Mouse (Mus musculus): ENCODE measurements at regions not wholly inside any gene's neighbourhood (a gene's known extent, or its start where the extent isn't known, plus 50 kb on each side); places are given as distances from the start of the nearest gene placed in this dataset.

DNA sequence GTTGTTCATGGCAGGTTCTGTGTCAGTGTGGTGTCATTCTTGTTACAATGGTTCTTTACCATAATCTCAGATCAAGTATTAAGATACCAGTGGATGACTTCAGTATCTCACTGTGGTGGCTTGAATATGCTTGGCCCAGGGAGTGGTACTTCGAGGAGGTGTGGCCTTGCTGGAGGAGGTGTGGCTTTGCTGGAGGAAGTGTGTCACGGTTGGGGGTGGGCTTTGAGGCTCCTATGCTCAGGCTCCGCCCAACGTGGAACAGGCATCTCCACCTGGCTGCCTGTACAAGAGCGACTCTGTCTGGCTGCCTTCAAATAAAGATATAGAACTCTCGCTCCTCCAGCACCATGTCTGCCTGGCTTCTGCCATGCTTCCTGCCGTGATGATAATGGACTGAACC is 63.6 kb downstream of the Cd2 start:
- DNase-seq (ENCODE audit: low read depth, low spot score) = peak; percentile 95

DNA sequence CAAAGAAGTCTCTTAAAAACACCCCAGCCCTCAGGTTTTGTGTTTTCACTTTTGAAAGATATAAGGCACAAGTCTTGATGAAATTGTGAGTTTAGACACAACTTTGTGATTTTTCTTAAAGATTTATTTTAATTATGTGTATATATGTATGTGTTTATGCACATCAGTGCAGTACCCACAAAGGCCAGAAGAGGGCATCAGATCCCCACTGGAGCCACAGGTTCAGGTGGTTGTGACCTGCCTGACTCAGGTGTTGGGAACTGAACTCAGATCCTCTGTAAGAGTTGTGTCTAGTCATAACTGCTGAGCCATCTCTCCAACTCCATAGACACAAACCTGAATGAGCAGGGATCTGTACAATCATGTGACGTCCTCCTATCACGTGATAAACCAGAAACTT is 67.8 kb downstream of the Cd2 start:
- peak; percentile 45 for DNase-seq (ENCODE audit: low read depth, low spot score)

DNA sequence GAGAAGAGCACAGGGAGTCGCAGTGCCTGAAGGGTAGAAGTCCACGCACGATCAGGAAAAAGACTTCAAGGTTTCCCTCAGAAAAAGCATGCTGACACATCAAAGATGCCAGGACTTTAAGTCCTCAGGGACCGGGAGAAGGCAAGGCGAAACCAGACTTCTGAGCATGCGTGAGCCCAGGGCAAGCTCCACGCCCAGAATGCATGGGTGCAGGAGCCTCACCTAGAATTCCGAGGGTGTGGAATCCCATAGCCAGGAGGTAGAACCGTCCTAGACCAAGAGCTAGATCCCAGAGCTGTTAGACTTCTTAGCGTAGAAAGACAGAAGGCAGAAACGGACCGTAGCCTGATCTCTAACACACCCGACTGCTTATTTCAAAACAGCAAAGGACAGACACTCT is 71.0 kb downstream of the Cd2 start:
- DNase-seq (ENCODE audit: low read depth, low spot score) = peak; percentile 91

DNA sequence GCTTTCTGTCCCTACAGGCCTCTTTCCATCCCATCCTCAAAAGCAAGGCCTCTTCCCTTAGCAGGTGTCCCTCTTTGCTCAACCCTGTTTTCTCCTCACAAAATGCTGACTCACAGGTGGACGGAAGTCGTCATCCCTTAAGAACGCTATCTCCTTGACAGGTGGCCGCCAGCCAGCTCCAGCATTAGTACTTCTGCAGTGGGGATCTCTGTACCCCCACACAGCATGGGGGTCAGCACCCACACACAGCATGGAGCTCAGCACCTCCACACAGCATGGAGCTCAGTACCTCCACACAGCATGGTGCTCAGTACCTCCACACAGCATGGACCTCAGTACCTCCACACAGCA is 74.6 kb downstream of the Cd2 start:
- no peak for DNase-seq (ENCODE audit: low read depth, low spot score)

DNA sequence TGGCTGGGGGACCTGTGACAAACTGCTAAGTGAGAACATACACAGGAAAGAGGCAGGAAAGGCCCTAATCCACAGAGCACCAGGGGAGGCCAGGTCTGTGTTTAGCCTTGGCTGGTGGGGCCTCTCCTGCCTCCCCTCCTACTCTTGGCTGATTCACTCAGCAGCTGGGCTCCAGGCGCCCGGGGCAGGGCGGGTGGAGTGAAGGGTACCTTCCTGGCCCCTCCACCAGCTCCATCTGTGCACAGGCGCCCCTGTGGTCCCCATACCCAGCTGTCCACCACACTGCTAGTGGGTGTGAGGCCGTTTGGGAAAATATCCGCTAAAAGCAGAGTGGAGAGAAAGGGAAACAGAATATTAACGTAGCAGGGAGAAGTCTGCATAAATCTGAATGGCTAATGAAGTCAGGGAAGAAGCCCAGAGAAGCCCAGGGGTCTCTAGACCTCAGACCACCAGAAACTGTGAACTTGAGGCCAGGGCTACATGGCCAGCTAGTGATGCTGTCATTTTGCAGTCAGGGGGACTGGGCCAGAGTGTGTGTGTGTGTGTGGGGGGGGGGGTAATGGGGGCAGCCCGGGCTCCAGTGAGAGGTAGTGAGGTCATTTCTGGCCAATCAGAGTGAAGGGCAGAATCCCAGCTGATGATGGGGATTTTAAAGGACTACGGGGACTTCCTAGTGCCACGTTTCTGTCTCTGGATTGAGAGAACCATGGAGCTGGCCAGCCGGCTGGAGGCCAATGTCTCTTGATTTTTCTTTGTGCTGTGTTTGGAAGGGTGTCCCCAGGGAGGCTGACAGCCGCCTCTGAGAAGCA is 75.1 kb downstream of the Cd2 start:
- peak; percentile 40 for DNase-seq (ENCODE audit: low read depth, low spot score)

GRCm38 (mm10) chr3:101211936-101212335 is 75.8 kb downstream of the Cd2 start:
- peak; percentile 42 for DNase-seq (ENCODE audit: low read depth, low spot score)

GRCm38 (mm10) chr3:101209546-101209945 is 78.2 kb downstream of the Cd2 start:
- DNase-seq (ENCODE audit: low read depth, low spot score) = no peak

- no peak for DNase-seq (ENCODE audit: low read depth, low spot score)
Measured at GRCm38 (mm10) chr3:101208751-101209150, 79.0 kb downstream of the Cd2 start.

- DNase-seq (ENCODE audit: low read depth, low spot score) = peak; percentile 74
Measured at GRCm38 (mm10) chr3:101206172-101206571, 81.6 kb downstream of the Cd2 start.

DNA sequence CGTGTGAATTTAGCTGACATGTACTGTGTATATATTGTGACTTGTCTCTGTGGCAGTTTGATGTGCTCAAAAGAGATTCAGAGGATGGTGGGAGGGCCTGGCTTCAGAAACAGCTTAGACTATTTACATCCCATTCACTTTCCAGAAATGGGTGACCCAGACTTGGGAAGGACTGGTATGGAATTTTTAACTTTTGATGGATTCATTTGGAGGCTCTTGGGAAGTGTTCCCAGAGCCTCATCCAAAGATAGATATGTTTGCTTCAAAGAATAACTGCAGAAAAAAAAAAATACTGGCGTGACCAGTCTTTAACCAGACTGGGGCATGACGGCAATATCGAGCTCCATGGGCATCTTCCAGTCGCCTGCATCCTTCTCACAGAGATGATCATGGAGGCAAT is 84.6 kb upstream of the Ptgfrn start:
- no peak for DNase-seq (ENCODE audit: low read depth, low spot score)

GRCm38 (mm10) chr3:101194319-101194718 is 84.2 kb upstream of the Ptgfrn start:
- no peak for DNase-seq (ENCODE audit: low read depth, low spot score)

DNA sequence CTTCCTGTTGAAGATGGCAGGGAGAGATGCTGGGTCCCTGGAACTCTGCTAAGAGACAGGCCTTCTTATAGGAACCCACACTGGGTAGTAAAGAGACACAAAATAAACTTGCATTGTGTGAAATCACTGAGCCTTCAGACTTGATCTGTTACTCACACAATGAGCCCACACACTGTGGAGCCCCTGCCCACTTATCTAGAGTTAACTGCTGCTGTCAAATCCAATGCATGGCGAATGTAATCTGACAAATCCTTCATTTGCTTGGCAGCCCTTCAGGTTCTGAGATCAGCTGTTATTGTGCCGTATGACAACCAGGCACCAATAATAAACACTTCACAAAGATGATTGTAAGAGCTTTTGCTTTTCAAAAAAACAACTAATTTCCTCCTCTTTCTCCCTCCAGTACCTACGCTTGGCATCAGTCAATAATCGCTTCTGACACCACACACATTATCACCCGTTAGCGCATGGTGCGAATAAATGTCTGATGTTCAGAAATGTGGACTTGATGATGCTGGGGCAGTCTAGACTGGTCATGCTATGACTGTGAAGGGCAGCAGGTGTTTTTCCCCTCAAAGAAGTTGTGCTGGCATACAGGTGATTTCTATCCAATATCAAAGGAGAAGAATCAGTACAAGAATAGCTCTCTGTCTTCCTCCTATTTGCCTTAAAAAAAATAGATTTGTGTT is 81.4 kb upstream of the Ptgfrn start:
- no peak for DNase-seq (ENCODE audit: low read depth, low spot score)

DNA sequence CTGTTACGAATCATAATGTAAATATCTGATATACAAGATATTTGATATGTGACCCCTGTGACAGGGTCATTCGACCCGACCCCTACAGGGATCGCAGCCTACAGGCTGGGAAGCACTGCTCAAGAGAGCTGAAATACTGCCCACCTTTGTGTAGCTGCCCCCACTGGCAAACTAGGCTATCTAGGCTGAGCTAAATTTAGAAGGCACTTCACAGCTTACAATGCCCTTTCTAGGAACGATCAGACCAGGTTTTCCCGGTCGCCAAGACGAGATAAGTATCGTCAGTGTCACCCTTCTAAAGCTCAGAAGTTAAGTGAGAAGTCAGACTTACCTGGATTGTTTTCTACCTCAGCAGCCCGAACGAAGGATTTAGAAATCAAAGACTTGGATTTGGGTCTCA is 71.9 kb upstream of the Ptgfrn start:
- no peak for DNase-seq (ENCODE audit: low read depth, low spot score)

- no peak for DNase-seq (ENCODE audit: low read depth, low spot score)
Measured at GRCm38 (mm10) chr3:101173954-101174353, 63.9 kb upstream of the Ptgfrn start.

GRCm38 (mm10) chr3:101170037-101171019 is 60.2 kb upstream of the Ptgfrn start:
- no peak for DNase-seq (ENCODE audit: low read depth, low spot score)

DNA sequence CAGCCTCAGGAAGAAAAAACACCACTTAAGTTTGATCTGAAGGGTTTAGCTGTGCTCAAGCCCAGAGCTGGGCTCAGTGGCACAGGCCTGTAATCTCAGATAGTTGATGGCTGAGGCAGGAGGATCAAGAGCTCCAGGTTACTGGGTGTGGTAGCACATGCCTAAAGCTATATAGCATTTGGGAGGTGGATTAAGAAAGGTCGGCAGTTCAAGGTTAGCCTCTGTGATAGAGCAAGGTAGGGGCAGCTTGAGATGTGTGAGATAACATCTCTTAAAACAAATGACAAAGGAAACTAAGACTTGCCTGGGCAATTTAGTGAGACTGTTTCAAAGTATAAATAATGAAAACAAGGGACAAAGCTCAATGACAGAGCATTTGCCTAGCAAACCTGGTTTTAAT is 56.9 kb upstream of the Ptgfrn start:
- peak; percentile 68 for DNase-seq (ENCODE audit: low read depth, low spot score)

GRCm38 (mm10) chr3:101166580-101166979 is 56.5 kb upstream of the Ptgfrn start:
- no peak for DNase-seq (ENCODE audit: low read depth, low spot score)

DNA sequence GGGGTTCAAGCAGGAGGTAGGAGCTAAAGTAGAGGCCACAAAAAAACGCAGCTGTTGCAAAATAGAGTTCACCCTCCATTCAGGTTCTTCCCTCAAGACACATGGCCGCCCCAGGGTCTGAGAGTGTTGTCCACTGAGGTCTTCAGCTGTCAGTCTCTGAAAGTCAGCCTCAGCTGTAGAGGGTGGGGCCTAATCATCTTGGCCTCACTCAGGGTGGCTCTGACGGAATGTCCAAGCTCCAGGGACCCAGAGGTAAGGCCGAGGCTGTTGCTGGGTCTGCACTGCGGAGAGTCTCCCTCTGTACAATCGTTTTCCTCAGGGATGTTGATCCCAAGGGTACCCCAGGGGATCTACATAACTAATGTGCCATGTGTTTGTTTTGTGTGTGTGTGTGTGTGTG is 55.2 kb upstream of the Ptgfrn start:
- peak; percentile 21 for DNase-seq (ENCODE audit: low read depth, low spot score)

DNA sequence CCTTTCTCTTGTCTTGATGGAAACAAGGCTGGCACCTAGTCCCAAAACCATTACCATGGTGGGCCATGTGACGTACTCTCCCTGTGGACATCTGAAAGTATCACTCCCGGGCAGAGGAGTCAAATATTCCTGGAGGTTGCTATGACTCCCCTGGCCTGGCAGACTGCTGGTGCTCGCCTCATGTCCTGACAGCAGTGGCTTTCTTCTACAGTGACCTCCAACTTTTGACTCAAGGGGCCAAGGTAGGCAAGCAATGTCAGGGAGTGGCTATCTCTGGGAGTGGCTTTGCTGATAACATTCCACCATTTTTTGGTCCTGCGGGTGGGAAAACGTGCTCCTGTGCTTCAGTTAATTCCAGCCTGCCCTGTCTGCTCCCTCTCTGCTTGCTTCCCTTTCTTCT is 54.7 kb upstream of the Ptgfrn start:
- DNase-seq (ENCODE audit: low read depth, low spot score) = peak; percentile 70

DNA sequence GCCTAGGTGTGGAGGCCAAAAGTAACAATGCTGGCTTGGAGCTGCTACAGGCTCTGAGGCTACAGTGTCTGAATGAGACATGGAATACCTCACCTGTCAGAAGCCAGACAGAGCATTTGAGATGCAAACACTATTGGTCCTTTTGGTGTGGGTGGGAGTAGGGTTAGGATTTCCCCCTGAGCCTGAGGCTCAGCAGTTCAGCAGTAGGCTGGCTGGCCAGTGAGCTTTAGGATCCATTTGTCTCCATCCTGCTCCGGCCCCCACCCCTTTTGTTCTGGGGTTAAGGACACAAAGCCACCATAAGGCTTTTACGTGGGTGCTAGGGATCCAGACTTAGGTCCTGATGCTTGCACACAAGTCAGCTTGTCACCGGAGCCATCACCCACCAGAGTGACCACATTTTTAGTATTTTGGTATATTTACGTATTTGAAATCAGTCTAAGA is 53.9 kb upstream of the Ptgfrn start:
- DNase-seq (ENCODE audit: low read depth, low spot score) = peak; percentile 70

- peak; percentile 90 for DNase-seq (ENCODE audit: low read depth, low spot score)
Measured at GRCm38 (mm10) chr3:101163160-101163990, 53.3 kb upstream of the Ptgfrn start.
